Mouse (Mus musculus): ENCODE results near the gene 4933402J07Rik. TPM values are rescaled to one million over a fixed set of nuclear protein-coding genes. Genes with fewer than 3 reads are reported as not detected.

The 4933402J07Rik gene
- polyA plus RNA-seq, 1 experiment from 2014 or later, result not detected

GRCm38 (mm10) chr8:87569203-87569602 is 5.5 kb downstream of the 4933402J07Rik start:
- Histone ChIP-seq H3K4me3 (no peak overlapping the region), H3K27ac (ENCODE audit: poor library complexity, severe bottlenecking) (no peak overlapping the region), H3K9ac (no peak overlapping the region), H3K9me3 (replicated peaks) (no peaks in the 10 kb centered on the region), H3K4me1 (replicated peaks) (peaks cover 9% of the 10 kb centered on the region), H3K27me3 (replicated peaks) (peaks cover 6% of the 10 kb centered on the region; the same call in 1 of the 2 replicates), H3K36me3 (no peaks in the 10 kb centered on the region), H3K4me2 (no peak overlapping the region)
- no peak for ATAC-seq (ENCODE audit: insufficient number of reproducible peaks, low FRiP score)
- WGBS, result 77% methylated on average over 5 of the region's 5 CpGs

- Histone ChIP-seq H3K9ac (peak overlapping the region; percentile 58; the same call in 1 of the 2 replicates), H3K27ac (ENCODE audit: poor library complexity, severe bottlenecking) (peak overlapping the region; percentile 49), H3K4me1 (replicated peaks) (peaks cover 9% of the 10 kb centered on the region), H3K9me3 (replicated peaks) (no peaks in the 10 kb centered on the region), H3K4me3 (peak overlapping the region; percentile 47), H3K36me3 (no peaks in the 10 kb centered on the region), H3K27me3 (replicated peaks) (peaks cover 6% of the 10 kb centered on the region; the same call in 1 of the 2 replicates), H3K4me2 (peak overlapping the region; percentile 67)
- no peak; the same call in 1 of the 2 replicates for ATAC-seq (ENCODE audit: insufficient number of reproducible peaks, low FRiP score)
- 32% methylated on average over 13 of the region's 13 CpGs for WGBS
These were observed 6.3 kb downstream of the 4933402J07Rik start for GRCm38 (mm10) chr8:87569706-87570563.

- ATAC-seq (ENCODE audit: insufficient number of reproducible peaks, low FRiP score), result peak; percentile 63; the same call in 1 of the 2 replicates
- peak overlapping the region; percentile 49 for H3K27ac ChIP-seq (ENCODE audit: poor library complexity, severe bottlenecking)
- 2% methylated on average over 8 of the region's 8 CpGs for WGBS
- H3K9me3 ChIP-seq (replicated peaks), result no peaks in the 10 kb centered on the region
- H3K4me3 ChIP-seq, result peak overlapping the region; percentile 47
- peaks cover 9% of the 10 kb centered on the region for H3K4me1 ChIP-seq (replicated peaks)
- peak overlapping the region; percentile 67 for H3K4me2 ChIP-seq
- peak overlapping the region; percentile 58 for H3K9ac ChIP-seq
- H3K36me3 ChIP-seq, result no peaks in the 10 kb centered on the region
- peaks cover 6% of the 10 kb centered on the region; the same call in 1 of the 2 replicates for H3K27me3 ChIP-seq (replicated peaks)
These were observed 6.9 kb downstream of the 4933402J07Rik start for GRCm38 (mm10) chr8:87570564-87570855.

GRCm38 (mm10) chr8:87570880-87571279 is 7.2 kb downstream of the 4933402J07Rik start:
- Histone ChIP-seq H3K27ac (ENCODE audit: poor library complexity, severe bottlenecking) (no peak overlapping the region), H3K27me3 (replicated peaks) (peaks cover 6% of the 10 kb centered on the region; the same call in 1 of the 2 replicates), H3K9me3 (replicated peaks) (no peaks in the 10 kb centered on the region), H3K4me2 (peak overlapping the region; percentile 67), H3K36me3 (no peaks in the 10 kb centered on the region), H3K4me1 (replicated peaks) (peaks cover 9% of the 10 kb centered on the region), H3K9ac (peak overlapping the region; percentile 58; the same call in 1 of the 2 replicates), H3K4me3 (peak overlapping the region; percentile 47)
- WGBS, result 13% methylated on average over 7 of the region's 7 CpGs
- no peak for ATAC-seq (ENCODE audit: insufficient number of reproducible peaks, low FRiP score)

- no peak overlapping the region for H3K4me3 ChIP-seq
- WGBS, result 0% methylated on average over 2 of the region's 2 CpGs
- no peak for ATAC-seq (ENCODE audit: insufficient number of reproducible peaks, low FRiP score)
- no peaks in the 10 kb centered on the region for H3K9me3 ChIP-seq (replicated peaks)
- no peak overlapping the region for H3K9ac ChIP-seq
- H3K36me3 ChIP-seq, result no peaks in the 10 kb centered on the region
- no peak overlapping the region for H3K27ac ChIP-seq (ENCODE audit: poor library complexity, severe bottlenecking)
- no peaks in the 10 kb centered on the region for H3K4me1 ChIP-seq (replicated peaks)
- H3K27me3 ChIP-seq (replicated peaks), result peaks cover 12% of the 10 kb centered on the region
- no peak overlapping the region for H3K4me2 ChIP-seq
These were observed 30.6 kb downstream of the 4933402J07Rik start for GRCm38 (mm10) chr8:87594272-87594671.

- H3K9me3 ChIP-seq (replicated peaks), result no peaks in the 10 kb centered on the region
- H3K4me3 ChIP-seq, result no peak overlapping the region
- H3K27ac ChIP-seq (ENCODE audit: poor library complexity, severe bottlenecking), result no peak overlapping the region
- H3K27me3 ChIP-seq (replicated peaks), result peaks cover 62% of the 10 kb centered on the region
- no peaks in the 10 kb centered on the region for H3K4me1 ChIP-seq (replicated peaks)
- no peak for ATAC-seq (ENCODE audit: insufficient number of reproducible peaks, low FRiP score)
- no peak overlapping the region for H3K9ac ChIP-seq
- H3K36me3 ChIP-seq, result no peaks in the 10 kb centered on the region
- WGBS, result 71% methylated on average over 2 of the region's 2 CpGs
- no peak overlapping the region for H3K4me2 ChIP-seq
These were observed 39.1 kb downstream of the 4933402J07Rik start for GRCm38 (mm10) chr8:87602731-87603130.

GRCm38 (mm10) chr8:87609110-87609509 is 45.5 kb downstream of the 4933402J07Rik start:
- H3K4me2 ChIP-seq, result no peak overlapping the region
- H3K9me3 ChIP-seq (replicated peaks), result no peaks in the 10 kb centered on the region
- peaks cover 10% of the 10 kb centered on the region for H3K27me3 ChIP-seq (replicated peaks)
- no peaks in the 10 kb centered on the region for H3K36me3 ChIP-seq
- no peaks in the 10 kb centered on the region for H3K4me1 ChIP-seq (replicated peaks)
- WGBS, result 86% methylated on average over 7 of the region's 7 CpGs
- ATAC-seq (ENCODE audit: insufficient number of reproducible peaks, low FRiP score), result no peak
- H3K27ac ChIP-seq (ENCODE audit: poor library complexity, severe bottlenecking), result no peak overlapping the region
- H3K9ac ChIP-seq, result no peak overlapping the region
- H3K4me3 ChIP-seq, result no peak overlapping the region

GRCm38 (mm10) chr8:87609651-87610192 is 46.1 kb downstream of the 4933402J07Rik start:
- Histone ChIP-seq H3K9ac (no peak overlapping the region), H3K27ac (ENCODE audit: poor library complexity, severe bottlenecking) (no peak overlapping the region), H3K36me3 (no peaks in the 10 kb centered on the region), H3K4me3 (no peak overlapping the region), H3K4me1 (replicated peaks) (no peaks in the 10 kb centered on the region), H3K4me2 (no peak overlapping the region), H3K27me3 (replicated peaks) (peaks cover 8% of the 10 kb centered on the region), H3K9me3 (replicated peaks) (no peaks in the 10 kb centered on the region)
- no peak for ATAC-seq (ENCODE audit: insufficient number of reproducible peaks, low FRiP score)
- WGBS, result 89% methylated on average over 4 of the region's 4 CpGs

GRCm38 (mm10) chr8:87613701-87614100 is 50.0 kb downstream of the 4933402J07Rik start:
- H3K9ac ChIP-seq, result no peak overlapping the region
- ATAC-seq (ENCODE audit: insufficient number of reproducible peaks, low FRiP score), result no peak

GRCm38 (mm10) chr8:87619118-87619517 is 55.5 kb downstream of the 4933402J07Rik start:
- H3K4me3 ChIP-seq, result no peak overlapping the region
- H3K4me2 ChIP-seq, result no peak overlapping the region
- H3K9me3 ChIP-seq (replicated peaks), result no peaks in the 10 kb centered on the region
- peaks cover 5% of the 10 kb centered on the region; the same call in 1 of the 2 replicates for H3K4me1 ChIP-seq (replicated peaks)
- no peak overlapping the region for H3K27ac ChIP-seq (ENCODE audit: poor library complexity, severe bottlenecking)
- no peak for ATAC-seq (ENCODE audit: insufficient number of reproducible peaks, low FRiP score)
- no peaks in the 10 kb centered on the region for H3K36me3 ChIP-seq
- 39% methylated on average over 7 of the region's 7 CpGs for WGBS
- H3K27me3 ChIP-seq (replicated peaks), result peaks cover 28% of the 10 kb centered on the region
- H3K9ac ChIP-seq, result no peak overlapping the region

More at GRCm38 (mm10) chr8:87613701-87614100, 50.0 kb downstream of the 4933402J07Rik start:
- Histone ChIP-seq H3K4me3 (no peak overlapping the region), H3K27me3 (replicated peaks) (peaks cover 24% of the 10 kb centered on the region), H3K4me2 (no peak overlapping the region), H3K9me3 (replicated peaks) (no peaks in the 10 kb centered on the region), H3K4me1 (replicated peaks) (no peaks in the 10 kb centered on the region), H3K27ac (ENCODE audit: poor library complexity, severe bottlenecking) (no peak overlapping the region), H3K36me3 (no peaks in the 10 kb centered on the region)
- whole genome bisulfite sequencing, result 70% methylated on average over 1 of the region's 1 CpGs

- no peak for ATAC-seq (ENCODE audit: insufficient number of reproducible peaks, low FRiP score)
- H3K27ac ChIP-seq (ENCODE audit: poor library complexity, severe bottlenecking), result no peak overlapping the region
These were observed 55.9 kb downstream of the 4933402J07Rik start for GRCm38 (mm10) chr8:87619529-87619928.

More at GRCm38 (mm10) chr8:87619529-87619928, 55.9 kb downstream of the 4933402J07Rik start:
- Histone ChIP-seq H3K9me3 (replicated peaks) (no peaks in the 10 kb centered on the region), H3K9ac (no peak overlapping the region), H3K27me3 (replicated peaks) (peaks cover 28% of the 10 kb centered on the region), H3K4me2 (no peak overlapping the region), H3K36me3 (no peaks in the 10 kb centered on the region), H3K4me1 (replicated peaks) (peaks cover 5% of the 10 kb centered on the region; the same call in 1 of the 2 replicates), H3K4me3 (no peak overlapping the region)
- WGBS, result 69% methylated on average over 2 of the region's 2 CpGs

Measured in heart, embryonic 12.5 days (tissue).